Mouse (Mus musculus): ENCODE data around the gene Cryzl2. TPM values are rescaled to one million over a fixed set of nuclear protein-coding genes. Genes with fewer than 3 reads are reported as not detected.
A peak's percentile ranks its signal among the peaks of the same experiment; 100 is the strongest.

The Cryzl2 gene
- total and polyA plus RNA-seq, 2 experiments from 2014 or later, result 11.4 to 11.6 TPM

- Histone ChIP-seq H3K36me3 (ENCODE audit: insufficient read depth, low read length) (no peaks in the 10 kb centered on the region), H3K27ac (no peak overlapping the region), H3K27me3 (ENCODE audit: insufficient read depth, low read length) (no peaks in the 10 kb centered on the region), H3K9ac (replicated peaks; ENCODE audit: low read length) (no peak overlapping the region), H3K4me3 (ENCODE audit: low read length) (no peak overlapping the region), H3K9me3 (ENCODE audit: low read length) (no peaks in the 10 kb centered on the region), H3K4me1 (ENCODE audit: insufficient read depth, low read length) (no peaks in the 10 kb centered on the region), H3K4me2 (ENCODE audit: low read depth, low read length) (no peak overlapping the region)
- no peak for DNase-seq (ENCODE audit: low spot score)
- TF ChIP-seq CTCF (IDR thresholded peaks at IDR 0.05; ENCODE audit: low read depth), result no peak
- ATAC-seq, result no peak
- WGBS, result 92% methylated on average over 3 of the region's 3 CpGs
Measured at GRCm38 (mm10) chr1:157428366-157428765, 30.0 kb upstream of the Cryzl2 start.

- no peak for ATAC-seq
- H3K4me2 ChIP-seq (ENCODE audit: low read depth, low read length), result no peak overlapping the region
- WGBS, result 31% methylated on average over 3 of the region's 3 CpGs
- H3K27ac ChIP-seq, result no peak overlapping the region
- H3K4me1 ChIP-seq (ENCODE audit: insufficient read depth, low read length), result no peaks in the 10 kb centered on the region
- DNase-seq (ENCODE audit: low spot score), result no peak
- H3K9ac ChIP-seq (replicated peaks; ENCODE audit: low read length), result no peak overlapping the region
- H3K27me3 ChIP-seq (ENCODE audit: insufficient read depth, low read length), result no peaks in the 10 kb centered on the region
- H3K9me3 ChIP-seq (ENCODE audit: low read length), result no peaks in the 10 kb centered on the region
- no peak for TF ChIP-seq CTCF (IDR thresholded peaks at IDR 0.05; ENCODE audit: low read depth)
- H3K36me3 ChIP-seq (ENCODE audit: insufficient read depth, low read length), result no peaks in the 10 kb centered on the region
- H3K4me3 ChIP-seq (ENCODE audit: low read length), result no peak overlapping the region
Measured at GRCm38 (mm10) chr1:157433316-157433715, 25.1 kb upstream of the Cryzl2 start.

DNA sequence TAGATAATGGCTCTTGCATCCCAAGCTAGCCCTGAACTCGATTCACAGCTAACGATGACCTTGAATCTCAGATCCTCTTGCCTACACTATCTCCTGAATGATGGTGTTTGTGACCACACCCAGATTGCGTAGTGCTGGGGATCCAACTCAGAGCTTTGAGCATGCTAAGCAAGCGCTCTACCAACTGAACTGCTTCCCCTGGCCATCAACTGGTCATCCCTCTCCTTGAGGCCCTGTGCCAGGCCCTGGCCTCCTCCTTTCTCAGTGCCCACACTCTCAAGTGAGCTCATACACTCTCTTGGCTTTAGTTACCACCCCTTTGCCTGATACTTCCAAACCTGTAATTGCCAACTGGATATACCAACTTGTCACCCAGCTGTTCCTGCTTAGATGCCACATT lies 24.0 kb upstream of the Cryzl2 start:
- H3K4me3 ChIP-seq (ENCODE audit: low read length), result no peak overlapping the region
- H3K4me2 ChIP-seq (ENCODE audit: low read depth, low read length), result no peak overlapping the region
- TF ChIP-seq CTCF (IDR thresholded peaks at IDR 0.05; ENCODE audit: low read depth), result no peak
- 0 out of 2 replicates have a peak, but pooled peaks cover 3% of the 10 kb centered on the region for H3K4me1 ChIP-seq (ENCODE audit: insufficient read depth, low read length)
- no peak overlapping the region for H3K9ac ChIP-seq (replicated peaks; ENCODE audit: low read length)
- no peaks in the 10 kb centered on the region for H3K27me3 ChIP-seq (ENCODE audit: insufficient read depth, low read length)
- no peak overlapping the region for H3K27ac ChIP-seq
- WGBS, result 94% methylated on average over 4 of the region's 4 CpGs
- ATAC-seq, result no peak
- no peaks in the 10 kb centered on the region for H3K36me3 ChIP-seq (ENCODE audit: insufficient read depth, low read length)
- no peaks in the 10 kb centered on the region for H3K9me3 ChIP-seq (ENCODE audit: low read length)
- DNase-seq (ENCODE audit: low spot score), result no peak

GRCm38 (mm10) chr1:157435926-157436325 lies 22.5 kb upstream of the Cryzl2 start:
- H3K9ac ChIP-seq (replicated peaks; ENCODE audit: low read length), result no peak overlapping the region

DNA sequence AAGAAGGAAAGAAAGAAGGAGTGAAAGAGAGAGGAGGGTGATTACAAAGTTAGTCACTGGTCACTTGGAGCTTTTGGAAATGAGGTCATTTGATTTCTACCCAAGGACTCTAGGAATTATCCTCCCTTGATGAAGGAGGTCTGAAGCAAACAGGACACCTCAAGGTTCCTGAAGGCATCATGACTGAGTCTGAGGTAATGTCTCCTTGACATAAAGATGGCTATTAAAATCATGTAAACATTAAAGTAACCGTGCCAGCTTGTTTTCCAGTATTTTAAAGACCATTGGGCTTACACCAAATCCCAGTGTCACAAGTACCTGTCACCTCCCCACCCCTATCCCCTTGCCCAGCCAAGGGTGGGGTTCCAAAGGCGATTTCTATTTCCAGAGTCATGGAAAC lies 20.1 kb upstream of the Cryzl2 start:
- no peak overlapping the region for H3K27ac ChIP-seq
- DNase-seq (ENCODE audit: low spot score) (no peak), ATAC-seq (no peak)
- WGBS, result 96% methylated on average over 2 of the region's 2 CpGs
- H3K36me3 ChIP-seq (ENCODE audit: insufficient read depth, low read length), result no peaks in the 10 kb centered on the region
- TF ChIP-seq CTCF (IDR thresholded peaks at IDR 0.05; ENCODE audit: low read depth), result no peak
- no peak overlapping the region for H3K4me2 ChIP-seq (ENCODE audit: low read depth, low read length)
- no peak overlapping the region for H3K9ac ChIP-seq (replicated peaks; ENCODE audit: low read length)
- H3K4me3 ChIP-seq (ENCODE audit: low read length), result no peak overlapping the region
- H3K9me3 ChIP-seq (ENCODE audit: low read length), result no peaks in the 10 kb centered on the region
- no peaks in the 10 kb centered on the region for H3K27me3 ChIP-seq (ENCODE audit: insufficient read depth, low read length)
- H3K4me1 ChIP-seq (ENCODE audit: insufficient read depth, low read length), result 0 out of 2 replicates have a peak, but pooled peaks cover 9% of the 10 kb centered on the region

More at GRCm38 (mm10) chr1:157435926-157436325, 22.5 kb upstream of the Cryzl2 start:
- ATAC-seq (no peak), DNase-seq (ENCODE audit: low spot score) (no peak)
- Histone ChIP-seq H3K27me3 (ENCODE audit: insufficient read depth, low read length) (no peaks in the 10 kb centered on the region), H3K27ac (no peak overlapping the region), H3K4me1 (ENCODE audit: insufficient read depth, low read length) (0 out of 2 replicates have a peak, but pooled peaks cover 9% of the 10 kb centered on the region), H3K36me3 (ENCODE audit: insufficient read depth, low read length) (no peaks in the 10 kb centered on the region), H3K4me3 (ENCODE audit: low read length) (no peak overlapping the region), H3K4me2 (ENCODE audit: low read depth, low read length) (no peak overlapping the region), H3K9me3 (ENCODE audit: low read length) (no peaks in the 10 kb centered on the region)
- WGBS, result 95% methylated on average over 6 of the region's 6 CpGs
- TF ChIP-seq CTCF (IDR thresholded peaks at IDR 0.05; ENCODE audit: low read depth), result no peak

DNA sequence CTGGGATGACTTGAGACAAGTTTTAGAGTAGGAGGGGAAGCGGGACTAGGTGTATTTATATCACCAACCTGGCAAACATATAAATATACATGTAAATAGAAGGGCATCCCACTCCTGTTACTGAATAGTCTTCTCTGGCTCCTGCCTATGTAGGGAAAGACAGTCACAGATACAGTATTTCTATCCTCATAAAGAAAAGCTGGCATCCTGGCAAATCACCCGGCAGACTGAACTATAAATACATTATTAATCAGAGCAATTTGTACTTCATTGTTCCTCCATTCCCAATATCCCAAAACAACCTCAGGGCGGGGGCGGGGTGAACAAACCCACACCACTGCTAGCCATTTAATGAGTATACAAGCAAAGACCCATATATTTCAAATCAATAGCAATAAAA lies 19.3 kb upstream of the Cryzl2 start:
- ATAC-seq, result no peak
- Histone ChIP-seq H3K9ac (replicated peaks; ENCODE audit: low read length) (no peak overlapping the region), H3K36me3 (ENCODE audit: insufficient read depth, low read length) (no peaks in the 10 kb centered on the region), H3K27ac (no peak overlapping the region), H3K27me3 (ENCODE audit: insufficient read depth, low read length) (no peaks in the 10 kb centered on the region), H3K4me2 (ENCODE audit: low read depth, low read length) (no peak overlapping the region), H3K9me3 (ENCODE audit: low read length) (no peaks in the 10 kb centered on the region), H3K4me3 (ENCODE audit: low read length) (no peak overlapping the region), H3K4me1 (ENCODE audit: insufficient read depth, low read length) (0 out of 2 replicates have a peak, but pooled peaks cover 9% of the 10 kb centered on the region)
- no peak for DNase-seq (ENCODE audit: low spot score)
- no peak for TF ChIP-seq CTCF (IDR thresholded peaks at IDR 0.05; ENCODE audit: low read depth)
- 70% methylated on average over 4 of the region's 4 CpGs for WGBS

- ATAC-seq (peak; percentile 86), DNase-seq (ENCODE audit: low spot score) (peak; percentile 64)
- Histone ChIP-seq H3K4me3 (ENCODE audit: low read length) (no peak overlapping the region), H3K4me2 (ENCODE audit: low read depth, low read length) (peak overlapping the region; percentile 43), H3K27ac (peak overlapping the region; percentile 38), H3K4me1 (ENCODE audit: insufficient read depth, low read length) (0 out of 2 replicates have a peak, but pooled peaks cover 9% of the 10 kb centered on the region), H3K9ac (replicated peaks; ENCODE audit: low read length) (no peak overlapping the region), H3K9me3 (ENCODE audit: low read length) (no peaks in the 10 kb centered on the region), H3K27me3 (ENCODE audit: insufficient read depth, low read length) (no peaks in the 10 kb centered on the region), H3K36me3 (ENCODE audit: insufficient read depth, low read length) (no peaks in the 10 kb centered on the region)
- no peak for TF ChIP-seq CTCF (IDR thresholded peaks at IDR 0.05; ENCODE audit: low read depth)
- 8% methylated on average over 14 of the region's 14 CpGs for WGBS
Measured at GRCm38 (mm10) chr1:157439973-157440641, 18.3 kb upstream of the Cryzl2 start.
